Mouse (Mus musculus) kidney, adult 18-20 months (tissue): ENCODE measurements around the gene Eif3f.

Experiments used
- DNase-seq: peaks from one replicate; pipeline ENCODE4 v3.0.0; 2021

Gene Eif3f

DNA sequence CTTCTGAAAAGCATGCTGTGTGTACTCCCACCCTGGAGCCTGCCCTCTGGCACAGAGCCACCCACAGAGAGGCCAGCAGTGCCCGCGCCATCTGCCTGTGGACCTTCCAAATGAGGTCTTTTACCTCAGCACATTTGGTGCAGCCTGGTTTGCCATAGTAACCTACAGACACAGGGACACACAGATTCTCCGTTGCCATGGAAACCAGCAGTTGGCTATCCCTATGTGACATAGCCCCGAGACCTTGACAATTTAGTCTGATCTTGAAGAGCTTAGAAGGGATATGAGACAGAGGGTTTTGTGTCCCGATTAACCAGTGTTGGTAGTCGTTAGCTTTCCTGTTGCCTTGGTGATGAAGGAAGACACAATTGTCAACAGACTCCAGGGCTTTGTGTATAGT, 38.1 kb downstream of the Eif3f start:
- no peak for DNase-seq

DNA sequence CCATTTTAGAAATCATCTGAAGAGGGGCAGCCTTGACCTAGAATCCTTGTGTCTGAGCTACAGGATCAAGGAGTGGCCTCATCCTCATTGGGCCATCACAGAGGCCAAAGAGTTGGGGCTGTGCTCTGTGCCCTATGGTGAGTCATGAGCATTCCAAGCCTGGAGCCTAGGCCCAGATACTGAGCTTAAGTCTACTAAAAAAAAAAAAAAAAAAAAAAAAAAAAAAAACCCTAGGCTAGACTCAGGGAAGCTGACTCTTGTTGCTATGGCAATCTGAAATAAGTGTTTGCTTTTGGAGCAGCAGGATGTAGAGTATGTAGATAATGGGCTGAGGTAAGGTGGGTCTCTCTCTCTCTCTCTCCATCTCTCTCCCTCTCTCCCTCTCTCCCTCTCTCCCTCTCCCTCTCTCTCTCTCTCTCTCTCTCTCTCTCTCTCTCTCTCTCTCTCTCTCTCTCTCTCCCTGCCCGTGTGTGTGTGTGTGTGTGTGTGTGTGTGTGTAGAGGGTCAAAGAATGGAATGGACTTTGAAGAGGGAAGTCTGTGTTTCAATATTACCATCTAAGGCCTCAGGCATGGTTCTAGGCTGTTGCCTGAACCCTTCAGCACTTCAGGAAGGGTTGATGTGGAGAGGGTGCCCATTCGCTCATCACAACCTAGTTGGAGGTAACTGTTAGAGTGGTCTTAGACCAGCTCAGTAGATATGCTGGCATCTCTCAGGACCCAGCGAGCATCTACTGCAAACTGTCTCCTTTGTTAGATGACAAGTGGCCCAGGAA, 51.9 kb downstream of the Eif3f start:
- no peak for DNase-seq

DNA sequence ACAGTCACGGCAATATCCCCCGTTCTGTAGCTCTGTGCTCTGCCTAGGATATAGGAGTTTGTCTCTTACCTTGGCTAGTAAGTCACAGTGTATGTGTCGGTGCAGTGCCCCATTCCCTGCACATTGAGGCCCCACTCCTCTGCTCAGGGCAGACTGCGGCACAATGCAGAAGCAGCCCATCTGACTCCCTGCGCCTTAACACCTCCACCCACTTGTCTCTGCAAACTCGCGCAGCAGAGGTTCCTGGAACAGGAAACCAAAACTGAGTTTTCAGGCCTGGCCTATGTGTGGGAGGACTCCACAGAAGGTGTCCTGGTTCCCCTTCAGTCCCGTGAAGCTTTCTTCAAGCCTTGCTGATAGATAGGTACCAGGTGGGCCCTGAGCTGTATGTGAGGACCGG, 57.0 kb downstream of the Eif3f start:
- DNase-seq, result no peak
